Mouse (Mus musculus) MEL-GATA-1-ER (cell line): ENCODE measurements around the gene Ssrp1.

Source experiments
- DNase-seq: peaks from one replicate; pipeline ENCODE4 v3.0.0-alpha.2; 2012; ENCODE audit warnings: low read depth; ENCODE audit errors: extremely low read depth

Ssrp1 gene

DNA sequence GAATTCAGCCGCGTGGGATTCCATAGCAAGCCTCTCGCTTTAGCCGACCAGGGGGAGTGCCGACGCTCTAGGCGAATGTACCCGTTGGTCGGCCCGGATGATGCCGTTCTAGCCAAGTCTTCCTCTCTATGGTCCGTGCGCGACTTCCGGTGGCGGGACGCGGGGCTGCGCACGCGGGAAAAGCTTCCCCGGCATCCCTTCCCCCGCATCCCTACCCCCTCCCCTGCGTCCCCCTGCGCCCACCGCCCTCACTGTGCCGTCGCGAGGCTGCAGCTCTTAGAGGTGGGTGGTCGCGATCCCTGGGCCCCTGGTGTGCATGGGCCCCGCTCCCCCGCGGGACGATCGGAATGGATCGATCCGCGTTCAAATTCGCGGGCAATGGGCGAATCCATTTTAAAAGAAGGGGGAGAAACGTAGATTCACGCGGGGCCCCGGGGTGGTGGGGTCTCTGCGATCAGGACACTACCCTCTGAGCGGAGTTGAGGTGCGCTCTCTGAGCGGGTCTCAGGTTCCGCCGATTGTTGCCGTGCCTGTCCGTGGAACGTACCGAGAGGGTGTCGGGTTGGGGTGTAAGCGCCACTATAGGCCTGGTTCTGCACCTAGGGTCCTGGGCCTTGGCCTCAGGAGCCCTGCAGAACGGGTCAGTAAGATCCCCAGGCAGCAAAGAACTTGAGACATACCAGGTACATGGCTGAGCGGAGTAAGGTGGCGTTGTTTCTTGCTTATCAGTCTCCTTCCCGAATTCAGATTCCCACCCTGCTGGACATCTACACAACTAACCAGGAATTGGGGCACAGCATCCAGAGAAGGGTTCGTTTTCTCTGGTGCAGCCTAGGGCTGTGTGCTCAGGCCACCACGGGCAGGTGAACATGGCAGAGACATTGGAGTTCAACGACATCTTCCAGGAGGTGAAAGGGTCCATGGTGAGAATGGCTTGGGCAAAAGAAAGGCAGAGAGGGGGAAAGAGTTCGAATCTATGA lies at the start of gene Ssrp1, which contains the start of gene P2rx3:
Gene Ssrp1 (plus strand): TSS at position 188 of the 980 bp plus-strand sequence.
Gene P2rx3 (minus strand): TSS at position 416 of the 980 bp plus-strand sequence.
- peak; percentile 81 for DNase-seq

DNA sequence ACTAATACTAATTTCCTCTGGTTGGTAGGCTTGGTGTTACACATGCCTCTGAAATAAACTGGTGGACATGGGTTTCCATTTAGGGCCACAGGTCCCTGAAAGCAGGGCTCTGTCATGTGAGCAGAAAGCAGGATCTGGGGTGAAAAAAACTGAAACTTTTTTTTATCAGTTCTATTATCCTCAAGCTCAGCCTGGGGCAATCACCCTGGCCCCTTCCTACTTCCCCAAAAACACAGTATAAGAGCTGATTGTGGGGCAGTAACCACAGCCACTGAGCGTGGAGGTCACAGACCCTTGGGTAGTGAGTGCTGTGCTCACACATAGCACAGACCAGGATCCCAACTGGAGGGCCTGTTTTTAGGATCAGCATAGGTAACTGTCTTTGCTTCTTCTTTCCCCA lies 49.1 kb upstream of the Ssrp1 start, which contains the start of gene Prg3:
Gene Prg3 (plus strand): TSS at position 286 of the 400 bp plus-strand sequence.
- DNase-seq = peak; percentile 30

DNA sequence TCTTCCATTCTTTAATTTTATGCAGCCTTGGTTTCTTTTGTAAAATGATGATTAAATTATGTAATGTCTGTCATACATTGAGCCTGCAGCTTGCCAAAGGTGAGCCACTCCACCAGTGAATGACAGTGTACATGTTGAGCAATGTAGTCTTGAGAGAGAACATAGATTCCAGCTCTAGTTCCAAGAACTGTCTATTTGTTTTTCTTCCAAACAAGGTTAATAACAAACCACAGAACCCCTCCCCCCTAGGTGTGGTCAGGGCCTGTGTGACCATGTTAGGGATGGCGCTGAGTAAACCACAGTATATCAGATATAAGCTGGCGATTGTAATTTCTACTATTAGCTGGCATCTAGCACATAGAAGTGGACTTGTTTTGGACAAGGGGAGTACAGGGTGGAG lies 40.7 kb upstream of the Ssrp1 start:
- DNase-seq = no peak

DNA sequence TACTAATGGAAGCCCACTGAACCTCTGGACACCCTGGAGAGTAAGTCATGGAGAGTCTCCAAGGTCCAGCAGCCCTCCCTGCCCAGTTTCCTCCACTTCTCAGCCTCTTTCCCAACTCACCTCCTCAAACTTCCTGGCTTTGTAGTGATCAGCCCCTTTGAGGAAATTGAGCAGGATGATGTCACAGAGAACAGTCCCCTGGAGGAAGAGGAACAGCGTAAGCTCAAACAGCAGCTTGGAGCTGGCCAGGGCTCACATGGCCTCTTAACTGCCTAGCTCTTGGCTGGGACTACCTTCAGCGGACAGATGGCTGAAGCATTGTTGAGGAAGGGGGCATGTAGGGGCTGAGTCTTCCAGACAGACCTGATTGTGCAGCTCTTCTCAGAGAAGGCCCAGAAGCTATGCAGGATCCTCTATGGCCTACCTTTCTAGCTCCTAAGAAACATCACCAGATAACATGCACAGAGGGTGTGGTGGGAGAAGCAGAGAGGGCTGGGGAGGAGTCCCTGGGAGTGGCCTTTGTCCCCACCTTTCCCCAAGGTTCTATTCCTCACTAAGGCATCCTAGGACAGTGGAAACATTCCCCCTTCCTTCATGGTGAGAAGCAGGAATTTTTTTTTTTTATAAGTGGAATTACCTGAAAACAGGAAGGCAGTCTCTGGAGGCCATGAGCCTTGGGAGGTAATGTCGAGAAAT lies 37.4 kb upstream of the Ssrp1 start:
- DNase-seq = no peak

DNA sequence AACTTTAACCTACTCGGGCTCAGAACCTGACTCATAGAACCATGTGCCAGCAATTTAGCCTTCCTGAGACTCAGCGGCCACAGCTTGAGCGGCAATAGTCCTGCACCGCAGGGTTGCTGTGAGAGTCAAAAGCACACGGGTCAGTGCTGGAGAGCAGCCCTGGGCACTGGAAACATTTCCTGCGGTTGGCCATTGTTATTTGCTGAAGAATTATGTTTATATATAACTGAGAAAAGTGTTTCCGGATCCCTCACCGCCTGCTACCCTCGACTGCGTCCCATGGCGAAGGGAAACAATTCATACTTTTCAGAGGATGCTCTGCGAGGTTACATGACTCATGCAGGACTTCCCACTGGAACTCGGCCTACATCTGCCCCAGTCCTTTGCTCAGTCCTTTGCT lies 35.5 kb upstream of the Ssrp1 start:
- DNase-seq = no peak

DNA sequence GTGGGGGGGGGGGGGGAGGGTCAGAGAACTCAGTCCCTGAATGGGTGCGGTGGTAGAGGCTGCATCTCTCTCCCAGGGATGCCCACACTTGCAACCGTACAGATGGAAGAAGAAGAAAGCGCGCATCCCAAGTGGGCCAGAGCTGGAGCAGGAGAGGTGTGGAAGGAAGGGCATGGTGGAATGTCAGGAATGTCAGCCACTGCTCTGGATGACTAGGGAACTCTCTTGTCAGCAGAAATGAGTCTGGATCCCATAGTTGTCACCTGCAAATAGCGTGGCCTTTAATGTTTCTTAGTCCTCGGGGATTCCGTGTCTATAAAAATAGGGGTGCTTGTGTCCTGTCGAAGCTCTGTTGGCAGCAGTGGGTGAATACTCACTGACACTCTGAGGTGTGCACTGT lies 34.5 kb upstream of the Ssrp1 start:
- DNase-seq = no peak

DNA sequence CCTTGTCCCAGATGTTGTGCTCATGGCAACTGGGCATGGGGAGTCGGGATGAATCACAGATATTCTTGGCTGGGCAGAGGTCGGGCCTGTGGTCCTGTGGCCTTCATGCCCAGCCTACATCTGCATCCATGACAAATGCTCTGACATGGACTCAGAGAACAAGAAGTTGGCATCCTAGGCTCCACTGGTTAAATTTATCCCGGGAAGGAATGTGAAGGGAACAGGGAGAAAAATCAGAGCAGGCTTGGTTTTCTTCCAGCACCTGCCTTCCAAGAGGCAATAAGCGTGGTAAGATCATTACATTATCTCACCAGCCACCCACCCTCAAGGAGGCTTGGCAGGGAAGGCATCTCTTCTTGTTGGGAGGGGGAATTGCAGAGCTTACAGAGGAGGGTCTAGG lies 32.7 kb upstream of the Ssrp1 start:
- no peak for DNase-seq

DNA sequence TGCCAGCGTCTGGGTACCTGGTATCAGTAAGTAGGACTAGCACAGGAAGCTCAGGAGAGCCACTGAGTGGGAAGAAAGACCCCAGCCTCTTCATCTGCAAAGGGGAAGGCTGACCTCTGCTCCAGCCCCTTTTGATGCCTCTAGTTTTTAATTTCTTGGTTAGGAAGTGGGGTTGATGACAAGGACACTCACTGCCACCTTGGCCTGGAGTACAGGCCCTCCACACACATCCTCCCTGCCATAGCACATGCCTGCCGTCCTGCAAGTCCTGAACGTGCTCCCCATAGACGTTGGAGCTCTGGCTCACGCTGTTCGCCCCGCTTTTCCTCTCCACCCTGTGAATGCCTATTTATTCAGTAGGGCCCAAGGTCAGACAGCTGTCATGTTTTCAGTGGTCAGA lies 30.4 kb upstream of the Ssrp1 start:
- no peak for DNase-seq

DNA sequence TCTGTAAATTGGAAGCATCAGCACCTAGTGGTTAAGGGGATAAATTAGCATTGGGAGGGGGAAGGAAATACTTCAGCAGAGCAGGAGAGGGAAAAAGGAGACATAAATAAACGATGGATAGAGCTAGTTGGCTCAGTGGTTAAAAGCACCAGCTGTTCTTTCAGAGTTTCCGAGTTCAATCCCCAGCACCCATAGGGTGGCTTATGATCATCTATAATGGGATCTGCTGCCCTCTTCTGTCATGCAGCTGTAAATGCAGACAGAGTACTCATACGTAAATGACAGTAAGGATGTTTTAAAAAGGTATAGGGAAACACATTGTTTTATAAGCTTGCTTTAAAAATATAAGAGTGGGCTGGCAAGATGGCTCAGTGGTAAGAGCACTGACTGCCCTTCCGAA lies 29.3 kb upstream of the Ssrp1 start:
- DNase-seq = peak; percentile 43

DNA sequence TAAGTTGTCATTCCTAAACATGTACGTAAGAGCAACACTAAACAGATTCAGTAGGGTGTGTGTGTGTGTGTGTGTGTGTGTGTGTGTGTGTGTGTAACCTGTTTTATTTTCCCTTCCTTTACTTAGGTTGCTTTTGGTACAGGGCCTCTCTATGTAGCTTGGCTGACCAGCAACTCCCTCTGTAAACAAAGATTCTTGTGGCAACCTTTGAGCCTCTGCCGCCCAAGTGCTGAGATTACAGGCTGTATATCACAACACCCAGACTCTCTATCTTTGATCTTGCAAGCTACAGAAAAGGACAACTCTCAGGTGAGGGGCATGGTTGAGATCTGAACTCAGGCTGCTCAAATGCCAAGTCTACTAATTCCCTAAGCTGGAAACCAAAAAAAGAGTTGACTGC lies 27.8 kb upstream of the Ssrp1 start:
- DNase-seq = no peak

DNA sequence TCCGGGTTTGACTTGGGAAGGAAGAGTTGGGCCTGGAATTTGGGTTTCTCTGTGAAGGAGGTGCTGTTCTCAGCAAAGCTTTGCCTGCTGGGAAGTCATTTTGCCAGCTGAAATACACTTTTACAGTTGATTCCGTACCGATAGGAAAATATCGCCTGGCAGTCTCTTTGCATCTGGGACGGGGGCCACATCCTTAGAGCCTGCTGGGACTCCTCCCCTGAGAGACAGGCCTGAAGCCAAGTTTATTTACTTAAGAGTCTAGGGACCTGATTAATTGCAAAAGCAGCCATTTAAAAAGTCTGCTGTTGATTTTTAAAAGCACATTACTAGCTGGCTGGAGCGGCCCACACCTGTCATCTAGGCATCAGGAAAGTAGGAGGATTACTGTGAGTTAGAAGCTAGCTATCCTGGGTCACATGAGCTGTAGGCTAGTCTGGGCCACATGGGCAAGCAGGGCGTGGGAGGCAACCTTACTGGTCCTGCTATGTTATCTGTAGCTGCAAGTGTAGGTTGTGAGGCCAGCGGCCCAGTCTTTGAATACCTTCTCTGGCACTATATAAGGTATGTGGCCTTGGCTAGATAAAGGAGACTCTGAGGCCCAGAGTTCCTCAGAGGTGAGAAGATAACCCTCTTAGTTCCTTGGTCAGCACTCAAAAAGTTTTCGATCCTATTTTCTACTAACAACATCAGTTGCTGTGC lies 25.0 kb upstream of the Ssrp1 start:
- no peak for DNase-seq

DNA sequence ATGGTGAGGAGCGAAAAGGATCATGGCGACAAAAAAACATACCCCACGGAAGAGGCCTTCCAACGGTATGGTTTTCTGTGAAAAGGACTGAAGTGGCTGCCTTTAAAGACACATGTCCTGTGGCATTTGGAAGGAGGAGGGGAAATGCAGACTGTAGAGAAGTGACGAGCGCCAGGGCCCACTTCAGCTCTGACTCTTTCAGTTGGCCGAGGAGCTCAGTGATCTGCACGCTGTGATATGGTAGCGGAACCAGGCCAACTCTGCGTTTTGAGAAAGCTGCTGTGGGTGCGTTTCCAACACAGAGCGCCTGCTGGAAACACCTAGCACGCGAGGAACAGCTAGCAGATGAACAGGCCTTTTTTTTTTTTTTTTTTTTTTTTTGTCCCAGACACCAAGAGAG lies 24.4 kb upstream of the Ssrp1 start:
- no peak for DNase-seq

DNA sequence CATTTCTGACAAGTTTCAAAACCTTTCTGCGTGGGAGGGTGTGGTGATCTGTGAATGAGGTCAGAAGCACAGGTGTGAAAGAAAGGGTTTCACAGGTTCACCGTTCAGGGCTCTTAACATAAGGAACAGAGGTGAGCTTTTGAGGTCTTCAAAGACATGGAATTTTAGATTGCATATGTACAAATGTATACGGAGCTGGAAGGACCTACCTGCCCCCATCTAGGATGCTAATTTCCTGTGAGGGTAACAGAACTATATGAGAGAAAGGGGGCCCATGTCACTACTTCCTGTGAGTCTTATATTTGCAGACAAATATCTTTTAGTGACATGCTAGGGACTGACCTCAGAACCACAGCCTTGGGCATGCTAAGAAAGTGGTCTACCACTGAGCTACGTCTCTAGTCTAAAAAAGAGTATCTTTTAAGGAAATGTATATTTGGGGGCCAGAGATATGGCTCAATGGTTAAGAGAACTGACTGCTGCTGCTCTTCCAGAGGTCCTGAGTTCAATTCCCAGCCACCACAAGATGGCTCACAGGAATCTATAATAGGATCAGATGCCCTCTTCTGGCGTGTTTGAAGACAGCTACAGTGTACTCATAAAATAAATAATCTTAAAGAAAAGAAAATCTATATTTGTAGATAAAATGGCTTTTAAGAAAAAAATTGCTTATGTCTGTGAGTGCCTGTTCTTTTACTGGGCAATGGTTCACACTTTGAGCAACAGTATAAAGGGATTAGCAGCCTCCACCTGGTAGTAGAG lies 23.0 kb upstream of the Ssrp1 start:
- no peak for DNase-seq

DNA sequence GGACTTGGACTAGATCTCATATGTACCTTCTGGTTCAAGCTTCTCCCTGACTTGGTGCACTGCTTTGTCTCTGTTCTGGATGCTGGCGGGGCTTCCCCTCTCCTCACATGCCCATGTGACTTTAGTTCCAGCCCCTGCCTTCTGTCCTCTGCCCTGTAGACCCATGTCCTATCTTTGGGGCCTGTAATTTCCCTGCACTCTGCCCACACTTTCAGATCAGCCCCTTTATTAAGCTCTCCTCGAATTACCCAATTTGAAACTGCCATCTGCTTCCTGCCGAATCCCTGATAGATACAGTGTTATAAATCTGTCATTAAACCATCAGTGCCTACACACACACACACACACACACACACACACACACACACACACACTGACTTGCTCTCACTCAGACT lies 22.4 kb upstream of the Ssrp1 start:
- DNase-seq = no peak

DNA sequence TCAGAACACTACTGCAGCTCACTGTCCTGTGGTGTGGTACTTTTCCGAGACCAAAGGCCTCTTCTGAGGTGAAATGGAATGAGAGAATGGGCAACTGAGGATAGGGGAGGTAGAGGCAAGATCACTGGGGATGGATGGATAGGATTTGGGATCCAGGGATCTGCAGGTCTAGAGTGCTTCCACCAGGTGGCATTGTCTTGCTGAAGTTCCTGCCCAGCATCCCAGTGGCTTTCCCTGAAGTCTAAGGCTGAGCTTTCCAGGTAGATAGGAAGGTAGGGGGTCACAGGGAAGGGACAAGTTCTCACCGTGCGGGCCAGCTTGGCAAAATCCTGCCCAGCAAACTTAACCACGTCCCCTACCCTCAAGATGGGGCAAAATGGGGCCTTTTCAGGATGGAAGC lies 15.0 kb upstream of the Ssrp1 start:
- no peak for DNase-seq

DNA sequence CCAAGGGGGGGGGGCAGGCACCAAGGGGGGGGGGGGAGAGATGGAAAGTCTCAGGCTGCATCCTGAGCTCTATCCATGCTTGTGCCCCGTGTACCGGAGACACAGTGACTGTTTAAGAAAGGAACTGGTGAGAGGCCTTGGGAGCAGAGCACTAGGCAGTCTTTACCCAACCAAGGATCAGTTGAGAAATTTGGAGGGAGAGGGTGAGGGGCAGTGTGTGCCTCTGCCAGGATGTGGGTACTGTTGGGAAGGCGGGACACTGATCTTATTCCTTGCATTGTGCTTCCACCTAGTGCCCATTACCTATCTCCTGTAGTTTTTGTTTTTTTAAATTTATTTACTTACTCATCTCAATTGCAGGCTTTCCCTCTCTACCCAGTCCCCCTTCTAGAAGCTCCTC lies 10.9 kb upstream of the Ssrp1 start:
- DNase-seq = no peak

DNA sequence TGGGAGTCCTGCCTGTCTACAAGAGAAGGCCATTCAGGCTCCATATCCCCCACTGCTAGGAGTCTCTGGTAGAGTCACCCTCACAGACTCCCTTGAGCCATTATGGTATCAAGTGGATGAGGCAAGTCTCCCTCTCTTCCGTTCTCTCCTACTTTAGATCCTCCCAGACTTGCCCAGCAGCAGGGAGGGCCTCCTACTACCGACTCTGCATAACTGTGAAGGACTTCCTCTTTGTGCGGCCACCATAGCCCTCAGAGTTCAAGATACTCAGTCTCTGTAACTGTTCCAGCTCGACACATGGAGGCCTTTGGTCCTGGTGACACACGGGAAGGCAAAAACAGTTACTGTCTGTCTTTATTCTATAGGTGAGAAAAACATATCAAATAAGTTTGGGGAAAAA lies 9.8 kb upstream of the Ssrp1 start:
- DNase-seq = peak; percentile 53

DNA sequence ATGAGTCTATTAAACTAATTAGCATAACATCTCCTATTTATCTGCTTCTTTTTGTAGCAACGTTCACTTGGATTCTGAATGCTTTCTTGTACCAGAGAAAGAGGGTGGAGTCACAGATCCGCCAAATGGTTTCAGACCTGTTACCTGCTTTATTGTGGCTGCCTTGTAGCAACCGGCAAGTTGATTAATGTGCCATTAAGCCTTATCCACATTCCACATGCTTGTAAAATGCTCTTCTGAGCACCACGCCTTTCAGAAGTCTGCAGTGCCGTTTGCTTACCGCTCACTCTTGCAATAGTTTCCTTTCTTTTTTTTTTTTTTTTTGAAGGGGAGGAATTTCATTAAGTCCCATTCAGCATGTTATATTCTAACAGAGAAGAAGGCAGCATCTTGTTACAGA lies 7.1 kb upstream of the Ssrp1 start:
- no peak for DNase-seq

DNA sequence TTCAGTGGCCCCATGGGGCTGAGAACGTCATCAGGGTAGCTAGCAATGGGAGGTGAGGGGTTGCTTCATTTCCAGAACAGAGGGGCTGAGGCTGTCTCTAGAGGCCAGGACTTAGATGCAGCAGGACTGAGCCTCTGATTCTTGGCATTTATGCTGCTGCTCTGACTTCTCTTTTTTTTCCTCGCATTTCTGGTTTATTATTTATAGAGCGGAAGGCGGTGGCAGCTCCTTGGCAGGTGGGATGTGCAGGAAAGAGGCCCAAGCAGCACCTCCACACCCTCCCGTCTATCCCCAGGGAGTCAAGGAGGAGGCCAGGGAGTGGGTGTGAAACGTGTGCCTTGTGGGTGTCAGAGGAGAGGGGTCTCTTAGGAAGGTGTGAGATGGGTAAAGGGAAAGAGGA lies 6.0 kb upstream of the Ssrp1 start:
- DNase-seq = no peak

DNA sequence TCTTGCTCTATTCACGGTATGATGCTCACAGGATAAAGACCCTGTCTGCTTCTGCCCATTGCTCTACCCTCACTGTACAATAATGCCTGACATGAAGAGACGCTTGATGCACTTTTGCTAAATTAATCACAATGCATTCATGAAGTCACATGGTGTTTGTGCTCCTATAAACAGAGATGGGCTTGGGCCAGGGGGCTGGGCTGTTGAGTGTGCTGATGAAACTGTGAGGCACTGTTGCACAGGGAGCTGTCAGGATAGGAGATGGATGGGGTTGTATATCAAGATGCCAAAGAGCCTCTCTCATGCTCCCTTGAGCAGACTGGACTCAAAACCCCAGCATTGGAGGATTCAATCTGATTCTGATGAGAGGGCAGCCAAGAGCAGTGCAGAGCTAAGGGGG lies 3.9 kb upstream of the Ssrp1 start:
- DNase-seq = no peak

DNA sequence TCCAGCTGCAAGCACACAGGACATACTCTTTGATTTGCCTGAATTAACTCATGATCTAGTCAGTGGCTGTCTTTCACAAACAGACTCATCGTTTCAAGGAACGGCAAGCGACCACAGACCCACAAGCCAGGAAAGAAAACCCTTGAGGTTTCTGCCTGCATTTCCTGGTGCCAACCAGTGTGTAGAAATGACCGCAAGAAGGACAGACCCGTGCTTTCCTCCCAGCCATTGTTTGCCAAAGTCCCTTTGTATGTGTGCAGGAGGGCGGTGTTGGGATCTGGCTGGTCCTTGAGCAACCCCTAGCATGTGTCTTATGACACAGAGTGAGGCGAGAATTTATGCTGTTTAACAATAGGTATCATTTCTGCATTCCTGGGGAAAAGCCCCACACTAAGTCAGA lies 2.9 kb upstream of the Ssrp1 start:
- DNase-seq = no peak
